Mouse (Mus musculus) limb, embryonic 13.5 days (tissue): Measurements from ENCODE around the gene Sult4a1. TPM values are rescaled to one million over a fixed set of nuclear protein-coding genes. Genes with fewer than 3 reads are reported as not detected.

Experiments used
- ATAC-seq: fragments of 200-750 bp; cut with Nextera tagmentation; 2 replicates; pipeline ENCODE4 v1.8.0; 2017; ENCODE audit warnings: low read depth, moderate number of reproducible peaks, moderate TSS enrichment; ENCODE audit not compliant: low FRiP score
- H3K27ac ChIP-seq: fragments of 300-500 bp; sonication (generic); 2 replicates; pipeline ENCODE4 v1.5.1; 2015; ENCODE audit warnings: inconsistent platforms, mild to moderate bottlenecking, moderate library complexity
- H3K27me3 ChIP-seq: fragments of 300-500 bp; sonication (generic); 2 replicates; pipeline ENCODE4 v1.6.1; 2015; ENCODE audit warnings: mild to moderate bottlenecking, inconsistent platforms
- H3K36me3 ChIP-seq: fragments of 300-500 bp; sonication (generic); 2 replicates; pipeline ENCODE4 v1.6.1; 2015; ENCODE audit warnings: inconsistent platforms, mild to moderate bottlenecking, moderate library complexity
- H3K4me1 ChIP-seq: fragments of 300-500 bp; sonication (generic); 2 replicates; pipeline ENCODE4 v1.6.1; 2015; ENCODE audit warnings: inconsistent platforms
- H3K4me2 ChIP-seq: fragments of 300-500 bp; sonication (generic); replicated peaks from 2 replicates; pipeline ENCODE4 v1.6.1; 2015; ENCODE audit warnings: inconsistent platforms, mild to moderate bottlenecking, moderate library complexity
- H3K4me3 ChIP-seq: fragments of 300-500 bp; sonication (generic); 2 replicates; pipeline ENCODE4 v1.5.1; 2015; ENCODE audit warnings: moderate library complexity, mild to moderate bottlenecking, inconsistent platforms
- H3K9ac ChIP-seq: fragments of 300-500 bp; sonication (generic); 2 replicates; pipeline ENCODE4 v1.6.1; 2015; ENCODE audit warnings: mild to moderate bottlenecking, inconsistent platforms
- H3K9me3 ChIP-seq: fragments of 300-500 bp; sonication (generic); 2 replicates; pipeline ENCODE4 v1.6.1; 2016; ENCODE audit warnings: inconsistent platforms
- WGBS: fragments of 180-500 bp; shearing (Covaris S2); methylation state at CpG from one replicate; pipeline ENCODE4 v1.1.7; 2015; 5-methylcytosine and 5-hydroxymethylcytosine counted together
- polyA plus RNA-seq: library from polyadenylated mRNA; unstranded; fragments of >200 nt; fragmentation: Nextera tagmentation; extraction: Ambion mirVana; gene quantifications from 2 replicates; pipeline ENCODE4 v1.2.1, GENCODE M21; 2015

The Sult4a1 gene
- polyA plus RNA-seq, 1 experiment from 2014 or later, result 3.4 TPM

DNA sequence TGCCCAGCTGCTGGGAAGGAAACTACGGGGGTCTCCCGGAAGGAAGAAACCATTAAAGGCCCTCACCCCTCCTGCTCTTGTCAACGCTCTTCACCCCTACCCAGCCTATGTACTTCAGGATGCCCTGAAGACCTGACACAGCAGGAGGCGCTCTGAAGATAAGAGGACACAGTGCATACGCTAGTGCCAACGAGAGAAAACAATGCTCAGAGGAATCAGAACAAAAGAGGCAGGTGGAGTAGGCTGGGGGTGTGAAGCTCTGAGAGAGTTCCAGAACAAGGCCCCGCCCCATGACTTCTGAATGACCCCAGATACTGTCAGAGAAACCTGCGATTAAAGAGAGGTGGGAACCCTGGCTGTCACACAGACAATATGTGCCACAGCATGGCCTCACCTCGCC, 18.8 kb downstream of the Sult4a1 start:
- WGBS, result 49% methylated on average over 9 of the region's 9 CpGs
- H3K4me2 ChIP-seq, result no peak overlapping the region
- H3K9ac ChIP-seq, result no peak overlapping the region
- H3K4me3 ChIP-seq, result no peak overlapping the region
- H3K4me1 ChIP-seq, result no peaks in the 10 kb centered on the region
- 0 out of 2 replicates have a peak, but pooled peaks cover 2% of the 10 kb centered on the region for H3K27me3 ChIP-seq
- no peak for ATAC-seq
- no peaks in the 10 kb centered on the region for H3K36me3 ChIP-seq
- H3K27ac ChIP-seq, result no peak overlapping the region
- no peaks in the 10 kb centered on the region for H3K9me3 ChIP-seq

DNA sequence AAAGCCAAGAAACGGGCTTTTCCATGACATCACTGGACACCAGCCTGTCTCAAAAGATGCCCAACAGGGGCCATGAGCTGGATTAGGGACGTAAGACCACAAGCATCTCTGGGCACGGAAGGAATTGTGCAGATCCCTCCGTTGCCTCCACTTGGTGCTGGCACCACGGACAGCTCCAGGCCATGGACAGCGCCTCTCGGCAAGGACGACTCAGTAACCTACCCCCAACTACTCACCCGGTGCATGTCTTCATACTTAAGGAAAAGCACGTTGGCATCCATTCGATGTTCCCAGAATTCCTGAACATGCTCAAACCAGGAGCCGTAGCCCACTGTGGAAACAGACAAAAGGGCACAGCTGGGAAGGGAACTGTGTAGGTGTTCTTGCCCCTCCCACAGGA, 19.2 kb downstream of the Sult4a1 start:
- no peak overlapping the region for H3K27ac ChIP-seq
- H3K9ac ChIP-seq, result no peak overlapping the region

DNA sequence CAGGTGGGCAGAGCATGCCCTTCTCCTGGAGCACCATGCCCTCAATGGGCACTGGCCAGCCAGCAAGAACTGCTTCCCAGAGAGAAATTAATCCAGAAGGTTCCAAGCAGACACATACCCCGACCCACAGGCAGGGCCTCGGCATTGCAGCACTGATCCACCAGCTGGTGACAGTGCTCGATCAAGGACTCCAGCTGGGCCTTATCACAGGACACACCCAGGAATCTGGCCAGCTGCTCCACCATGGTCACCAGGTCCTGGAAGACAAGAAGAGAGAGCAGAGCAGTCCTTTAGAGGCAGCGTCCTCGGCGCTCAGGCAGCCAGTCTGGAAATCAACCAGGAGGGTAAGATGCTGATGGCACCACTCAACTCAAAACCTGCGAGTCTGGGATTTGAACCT, 25.5 kb downstream of the Sult4a1 start:
- ATAC-seq, result no peak
- 79% methylated on average over 7 of the region's 7 CpGs for WGBS

More for the DNA sequence above, 19.2 kb downstream of the Sult4a1 start:
- 0 out of 2 replicates have a peak, but pooled peaks cover 2% of the 10 kb centered on the region for H3K27me3 ChIP-seq
- no peaks in the 10 kb centered on the region for H3K9me3 ChIP-seq
- 29% methylated on average over 12 of the region's 12 CpGs for WGBS
- no peaks in the 10 kb centered on the region for H3K36me3 ChIP-seq
- H3K4me2 ChIP-seq, result no peak overlapping the region
- ATAC-seq, result no peak
- H3K4me1 ChIP-seq, result no peaks in the 10 kb centered on the region
- no peak overlapping the region for H3K4me3 ChIP-seq

DNA sequence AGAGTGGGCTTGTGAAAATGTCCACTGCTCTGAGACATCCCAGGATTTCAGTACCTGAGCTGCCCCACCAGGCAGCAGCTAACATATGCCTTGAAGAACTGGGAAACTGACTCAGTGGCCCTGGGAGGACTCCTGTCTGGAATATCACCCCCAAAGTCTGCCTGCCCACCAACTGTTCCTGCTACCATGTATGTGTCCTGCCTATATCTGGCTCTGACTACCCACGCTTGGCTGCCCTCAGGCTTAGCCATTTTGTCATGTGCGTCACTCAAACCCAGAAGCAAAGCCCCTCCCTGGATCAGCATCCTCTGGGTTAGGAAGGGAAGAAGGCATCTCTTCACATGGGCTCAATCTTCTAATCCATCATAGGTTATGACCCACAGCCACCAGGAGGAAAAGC, 26.0 kb downstream of the Sult4a1 start:
- ATAC-seq, result no peak
- H3K9me3 ChIP-seq, result no peaks in the 10 kb centered on the region
- peaks cover 14% of the 10 kb centered on the region for H3K27me3 ChIP-seq
- H3K36me3 ChIP-seq, result no peaks in the 10 kb centered on the region
- no peak overlapping the region for H3K4me2 ChIP-seq
- WGBS, result 66% methylated on average over 2 of the region's 2 CpGs
- H3K9ac ChIP-seq, result no peak overlapping the region
- no peaks in the 10 kb centered on the region for H3K4me1 ChIP-seq
- H3K27ac ChIP-seq, result no peak overlapping the region
- no peak overlapping the region for H3K4me3 ChIP-seq

More for the DNA sequence above, 25.5 kb downstream of the Sult4a1 start:
- H3K27me3 ChIP-seq, result peaks cover 9% of the 10 kb centered on the region
- no peak overlapping the region for H3K27ac ChIP-seq
- H3K9me3 ChIP-seq, result no peaks in the 10 kb centered on the region
- H3K4me3 ChIP-seq, result no peak overlapping the region
- H3K4me2 ChIP-seq, result no peak overlapping the region
- H3K4me1 ChIP-seq, result no peaks in the 10 kb centered on the region
- H3K36me3 ChIP-seq, result no peaks in the 10 kb centered on the region
- no peak overlapping the region for H3K9ac ChIP-seq

DNA sequence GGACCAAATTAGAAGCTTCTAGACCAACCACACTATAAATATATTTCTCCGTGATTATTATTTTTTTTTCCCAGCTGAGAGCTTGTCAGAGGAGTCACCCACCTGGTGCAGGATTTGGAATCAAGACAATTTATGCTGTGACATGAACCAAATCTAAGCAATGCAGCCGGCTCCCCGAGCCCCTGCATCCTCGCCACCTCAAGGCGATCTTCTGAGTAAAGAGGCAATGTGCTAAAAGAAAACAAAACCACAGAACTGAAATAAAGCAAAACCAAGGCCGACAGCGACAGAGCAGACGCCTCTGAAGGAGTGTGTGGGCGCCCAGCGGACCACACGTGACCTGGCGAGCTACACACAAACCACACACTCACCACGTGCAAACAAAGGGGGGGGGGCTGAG, 26.9 kb downstream of the Sult4a1 start:
- no peak overlapping the region for H3K4me2 ChIP-seq
- H3K4me3 ChIP-seq, result no peak overlapping the region
- H3K36me3 ChIP-seq, result no peaks in the 10 kb centered on the region
- no peak for ATAC-seq
- no peak overlapping the region for H3K9ac ChIP-seq
- no peaks in the 10 kb centered on the region for H3K4me1 ChIP-seq
- peaks cover 20% of the 10 kb centered on the region for H3K27me3 ChIP-seq
- no peaks in the 10 kb centered on the region for H3K9me3 ChIP-seq
- no peak overlapping the region for H3K27ac ChIP-seq
- 79% methylated on average over 13 of the region's 13 CpGs for WGBS

DNA sequence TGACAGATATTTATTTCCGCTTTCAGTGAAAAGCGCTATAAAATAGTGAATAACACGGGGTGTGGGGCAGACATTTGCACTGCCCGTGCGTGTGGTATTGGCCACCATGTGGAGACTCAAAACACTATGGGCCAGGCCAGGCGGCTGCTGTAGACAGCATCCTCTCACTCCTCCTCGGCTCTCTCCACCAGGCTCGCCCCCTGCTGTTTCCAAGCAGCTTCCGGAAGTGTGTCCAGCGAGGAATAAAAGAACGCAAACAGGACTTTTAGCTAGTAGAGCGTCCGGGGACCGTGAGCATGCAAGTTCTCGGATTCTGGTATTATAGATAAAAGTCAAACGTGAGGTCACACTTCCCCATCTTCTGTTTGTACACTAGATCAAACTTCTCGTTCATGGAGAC, 28.4 kb downstream of the Sult4a1 start:
- no peak overlapping the region for H3K4me2 ChIP-seq
- 67% methylated on average over 17 of the region's 17 CpGs for WGBS
- H3K9me3 ChIP-seq, result no peaks in the 10 kb centered on the region
- no peaks in the 10 kb centered on the region for H3K4me1 ChIP-seq
- no peak overlapping the region for H3K9ac ChIP-seq
- no peak for ATAC-seq
- no peaks in the 10 kb centered on the region for H3K36me3 ChIP-seq
- H3K4me3 ChIP-seq, result no peak overlapping the region
- H3K27ac ChIP-seq, result no peak overlapping the region
- peaks cover 35% of the 10 kb centered on the region for H3K27me3 ChIP-seq

DNA sequence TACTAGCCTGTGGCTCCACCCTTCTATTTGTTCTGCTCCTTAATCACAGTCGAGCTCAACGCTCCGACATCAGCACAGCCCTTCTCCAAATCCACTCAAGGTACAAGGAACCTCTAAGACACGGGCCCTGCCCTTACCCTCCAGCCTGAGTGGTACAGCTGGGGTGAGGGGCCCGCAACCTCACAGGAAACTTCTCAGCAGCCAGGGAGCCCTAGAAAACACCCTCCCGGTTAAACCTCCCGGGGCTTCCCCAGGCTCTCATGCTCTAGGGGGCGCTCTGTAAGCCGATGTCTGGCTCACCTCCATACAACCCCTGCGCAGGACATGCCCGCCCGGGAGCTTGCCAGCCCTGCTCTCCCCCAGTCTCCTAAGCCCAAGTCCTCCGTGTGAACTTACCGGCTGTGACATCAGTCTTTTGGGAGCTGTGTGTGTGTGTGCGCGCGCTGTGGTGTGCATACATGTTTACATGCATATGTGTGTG, 30.8 kb downstream of the Sult4a1 start:
- Histone ChIP-seq H3K4me1 (peaks cover 7% of the 10 kb centered on the region; the same call in 1 of the 2 replicates), H3K4me3 (no peak overlapping the region), H3K9ac (peak overlapping the region; percentile 13; the same call in 1 of the 2 replicates), H3K4me2 (no peak overlapping the region), H3K27ac (no peak overlapping the region), H3K9me3 (no peaks in the 10 kb centered on the region), H3K27me3 (peaks cover 57% of the 10 kb centered on the region), H3K36me3 (no peaks in the 10 kb centered on the region)
- WGBS, result 19% methylated on average over 17 of the region's 17 CpGs
- ATAC-seq, result no peak

DNA sequence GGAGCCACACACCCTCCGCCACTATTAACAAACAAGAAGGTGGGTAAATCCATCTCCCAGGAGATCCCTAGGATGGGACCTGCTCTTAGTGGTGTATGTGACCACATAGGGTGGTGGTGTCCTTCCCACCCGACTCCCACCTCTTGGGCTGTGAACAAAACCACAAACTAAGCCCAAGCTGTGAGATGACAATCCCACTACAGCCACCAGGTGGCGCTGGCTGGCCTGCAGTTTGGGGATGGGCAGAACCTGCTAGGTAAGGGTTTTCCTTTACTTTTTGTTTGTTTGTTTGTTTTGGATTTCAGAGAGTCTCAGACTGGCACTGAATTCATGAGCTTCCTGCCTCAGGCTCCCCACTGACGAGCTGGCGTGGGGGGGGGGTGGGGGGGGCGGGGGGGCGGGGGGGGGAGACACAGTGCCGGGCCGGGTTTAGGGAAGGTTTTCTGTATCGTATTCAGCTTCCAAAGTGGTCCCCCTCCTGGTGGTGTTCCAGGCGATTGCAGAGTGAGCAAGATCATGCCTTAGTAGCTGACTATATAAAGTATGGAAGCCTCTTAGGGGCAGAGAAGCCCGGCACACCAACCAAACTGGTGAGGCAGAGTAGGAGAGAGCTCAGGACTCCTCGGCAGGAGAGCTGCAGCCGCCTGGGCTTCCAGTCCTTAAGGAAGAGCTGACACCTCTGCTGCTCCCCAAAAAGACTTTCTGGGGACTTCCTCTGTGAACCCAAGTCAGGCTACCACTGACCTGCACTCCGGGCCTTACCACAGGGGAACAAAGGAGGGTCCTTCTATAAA, 31.4 kb downstream of the Sult4a1 start:
- H3K9me3 ChIP-seq, result no peaks in the 10 kb centered on the region
- H3K27me3 ChIP-seq, result peaks cover 63% of the 10 kb centered on the region
- H3K9ac ChIP-seq, result no peak overlapping the region
- peaks cover 11% of the 10 kb centered on the region; the same call in 1 of the 2 replicates for H3K4me1 ChIP-seq
- ATAC-seq, result no peak
- H3K27ac ChIP-seq, result no peak overlapping the region
- no peak overlapping the region for H3K4me2 ChIP-seq
- H3K36me3 ChIP-seq, result no peaks in the 10 kb centered on the region
- 13% methylated on average over 11 of the region's 15 CpGs for WGBS
- H3K4me3 ChIP-seq, result no peak overlapping the region

DNA sequence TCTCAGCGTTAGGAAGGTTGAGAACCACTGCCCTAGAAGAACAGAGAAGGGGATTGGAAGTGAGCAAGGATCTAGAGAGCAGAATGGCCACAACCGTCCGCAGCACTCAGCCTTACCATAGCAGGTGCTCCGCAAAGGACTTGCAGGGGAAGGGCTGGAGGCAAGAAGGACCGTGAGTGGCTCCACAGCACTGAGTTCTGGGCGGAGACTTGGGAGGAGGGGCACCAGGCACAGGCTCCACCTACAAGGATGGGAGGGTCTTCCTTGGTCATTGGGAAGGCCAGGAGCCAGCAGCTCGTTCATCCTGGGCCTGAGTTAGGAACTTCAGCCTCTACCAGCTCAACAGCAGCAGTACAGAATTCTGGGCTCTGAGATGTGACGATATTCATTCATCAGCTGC, 32.5 kb downstream of the Sult4a1 start:
- no peak overlapping the region for H3K4me3 ChIP-seq
- WGBS, result 18% methylated on average over 8 of the region's 8 CpGs
- no peak for ATAC-seq
- no peaks in the 10 kb centered on the region for H3K36me3 ChIP-seq
- peaks cover 11% of the 10 kb centered on the region; the same call in 1 of the 2 replicates for H3K4me1 ChIP-seq
- H3K9me3 ChIP-seq, result no peaks in the 10 kb centered on the region
- H3K27ac ChIP-seq, result no peak overlapping the region
- H3K27me3 ChIP-seq, result peaks cover 74% of the 10 kb centered on the region
- no peak overlapping the region for H3K4me2 ChIP-seq
- no peak overlapping the region for H3K9ac ChIP-seq

DNA sequence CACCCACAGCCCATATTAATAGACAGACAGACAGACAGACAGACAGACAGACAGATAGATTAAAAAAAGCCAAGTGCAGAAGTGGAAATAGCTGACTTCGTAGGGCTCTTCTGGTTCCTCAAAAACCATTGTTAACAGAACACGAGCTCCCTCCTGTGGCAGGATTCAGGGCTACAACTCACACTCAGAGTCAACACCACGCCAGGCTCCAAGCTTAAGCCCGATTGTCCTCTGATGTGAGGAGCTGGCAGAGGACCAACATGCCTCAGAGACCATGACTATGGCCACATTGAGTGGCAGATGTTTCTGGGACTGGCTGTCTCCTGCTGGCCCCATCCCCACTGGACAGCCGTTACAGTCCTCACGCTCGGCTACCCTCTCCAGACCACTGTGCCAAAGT, 33.3 kb downstream of the Sult4a1 start:
- Histone ChIP-seq H3K36me3 (no peaks in the 10 kb centered on the region), H3K9ac (no peak overlapping the region), H3K4me2 (no peak overlapping the region), H3K4me3 (no peak overlapping the region), H3K27me3 (peaks cover 82% of the 10 kb centered on the region), H3K4me1 (peaks cover 11% of the 10 kb centered on the region; the same call in 1 of the 2 replicates), H3K27ac (no peak overlapping the region), H3K9me3 (no peaks in the 10 kb centered on the region)
- 31% methylated on average over 7 of the region's 7 CpGs for WGBS
- no peak for ATAC-seq

DNA sequence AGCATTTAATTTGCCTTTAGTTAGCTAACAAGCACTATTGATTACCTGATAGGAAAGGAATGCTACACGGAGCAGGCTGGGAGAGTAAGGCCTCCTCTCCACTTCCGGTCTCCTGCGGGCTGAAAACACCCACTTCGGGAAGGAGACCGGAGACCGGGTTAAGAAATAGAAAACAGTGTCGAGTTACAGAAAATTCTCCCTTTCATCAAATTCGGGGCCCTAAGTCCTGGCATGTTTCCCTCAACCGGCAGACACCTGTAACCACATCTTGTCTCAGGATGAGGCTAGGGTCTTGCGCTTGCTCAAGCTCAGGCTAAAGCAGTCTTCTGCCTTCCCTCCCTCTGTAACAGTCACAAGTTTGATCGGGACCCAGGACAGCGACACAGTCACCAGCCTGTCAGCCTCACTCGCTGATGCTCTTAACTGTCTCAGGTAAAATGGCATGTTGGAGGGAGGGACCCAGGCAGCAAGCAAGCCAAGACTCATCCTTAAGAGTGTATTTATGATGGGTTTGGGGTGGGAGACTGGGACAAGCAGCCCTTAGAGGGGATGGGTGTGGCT, 35.4 kb downstream of the Sult4a1 start:
- no peak for ATAC-seq

DNA sequence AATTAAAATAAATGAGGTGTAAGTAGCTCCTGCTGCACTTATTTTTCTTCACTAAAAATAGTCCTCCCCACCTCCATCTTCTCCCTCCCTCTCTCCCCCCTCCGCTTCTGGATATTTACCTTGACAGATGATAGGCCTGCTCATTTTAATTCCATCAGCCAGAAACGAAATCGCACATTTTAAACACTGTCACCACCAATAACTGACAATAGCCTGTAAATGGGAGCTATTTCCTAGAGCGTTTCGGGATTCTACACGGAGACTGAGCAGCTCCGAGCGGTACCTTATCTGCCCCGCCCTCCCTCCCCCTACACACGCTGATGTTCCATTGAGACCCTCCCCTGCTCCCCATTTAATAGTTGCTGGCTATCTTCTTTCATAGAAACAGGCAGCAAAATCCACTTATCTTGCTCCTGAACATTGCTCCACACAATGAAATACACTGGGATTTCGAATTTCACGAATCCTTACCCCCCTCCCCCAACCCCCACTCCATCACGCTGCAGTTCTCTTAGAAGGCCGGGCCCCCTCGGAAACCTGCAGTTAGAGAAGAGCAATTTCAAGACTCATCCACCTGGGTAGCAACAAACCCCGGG, 36.0 kb downstream of the Sult4a1 start:
- 9% methylated on average over 16 of the region's 16 CpGs for WGBS
- Histone ChIP-seq H3K4me1 (peaks cover 17% of the 10 kb centered on the region; the same call in 1 of the 2 replicates), H3K9ac (no peak overlapping the region), H3K4me3 (peak overlapping the region; percentile 5; the same call in 1 of the 2 replicates), H3K36me3 (no peaks in the 10 kb centered on the region), H3K27ac (no peak overlapping the region), H3K27me3 (peaks cover 95% of the 10 kb centered on the region), H3K9me3 (peaks cover 5% of the 10 kb centered on the region; the same call in 1 of the 2 replicates), H3K4me2 (peak overlapping the region; percentile 43)
- no peak for ATAC-seq

More for the DNA sequence above, 35.4 kb downstream of the Sult4a1 start:
- Histone ChIP-seq H3K9ac (no peak overlapping the region), H3K36me3 (no peaks in the 10 kb centered on the region), H3K9me3 (peaks cover 5% of the 10 kb centered on the region; the same call in 1 of the 2 replicates), H3K4me2 (peak overlapping the region; percentile 43), H3K4me3 (peak overlapping the region; percentile 5; the same call in 1 of the 2 replicates), H3K4me1 (peaks cover 12% of the 10 kb centered on the region; the same call in 1 of the 2 replicates), H3K27me3 (peaks cover 95% of the 10 kb centered on the region), H3K27ac (no peak overlapping the region)
- 1% methylated on average over 13 of the region's 13 CpGs for WGBS
